Mouse (Mus musculus): Measurements from ENCODE around the gene Ipcef1.

Gene Ipcef1

GRCm38 (mm10) chr10:7052315-7053017, at the start of gene Ipcef1:
TSS of gene Ipcef1 (minus strand) at chr10:7052478.
- DNase-seq, result no peak

GRCm38 (mm10) chr10:7077971-7078370, 25.7 kb upstream of the Ipcef1 start:
- DNase-seq, result peak; percentile 45

GRCm38 (mm10) chr10:7077389-7077808, 25.1 kb upstream of the Ipcef1 start:
- DNase-seq, result peak; percentile 93

DNA sequence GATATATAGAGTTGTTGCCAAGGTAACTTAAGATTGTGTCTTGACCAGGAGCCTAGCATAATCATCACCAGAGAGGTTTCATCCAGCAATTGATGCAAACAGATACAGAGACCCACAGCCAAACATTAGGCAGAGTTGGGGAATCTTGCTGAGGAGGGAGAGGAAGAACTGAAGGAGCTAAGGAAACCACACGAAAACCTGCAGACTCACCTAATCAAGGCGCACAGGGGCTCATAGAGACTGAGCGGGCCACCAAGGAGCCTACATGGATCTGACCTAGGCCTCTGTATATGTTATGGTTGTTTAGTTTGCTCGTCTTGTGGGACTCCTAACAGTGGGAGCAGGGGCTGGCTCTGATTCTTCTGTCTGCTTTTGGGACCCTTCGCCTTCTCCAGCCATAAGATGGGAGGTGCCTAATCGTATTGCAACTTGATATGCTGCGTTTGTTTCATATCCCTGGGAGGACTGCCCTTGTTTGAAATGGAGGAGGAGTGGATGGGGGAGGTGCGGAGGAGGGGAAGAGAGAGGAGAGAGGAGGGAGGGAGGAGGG, 24.5 kb upstream of the Ipcef1 start:
- DNase-seq, result peak; percentile 83

GRCm38 (mm10) chr10:7076201-7076600, 23.9 kb upstream of the Ipcef1 start:
- peak; percentile 90 for DNase-seq

- DNase-seq, result peak; percentile 60
Observed at GRCm38 (mm10) chr10:7075661-7076060, 23.4 kb upstream of the Ipcef1 start.

DNA sequence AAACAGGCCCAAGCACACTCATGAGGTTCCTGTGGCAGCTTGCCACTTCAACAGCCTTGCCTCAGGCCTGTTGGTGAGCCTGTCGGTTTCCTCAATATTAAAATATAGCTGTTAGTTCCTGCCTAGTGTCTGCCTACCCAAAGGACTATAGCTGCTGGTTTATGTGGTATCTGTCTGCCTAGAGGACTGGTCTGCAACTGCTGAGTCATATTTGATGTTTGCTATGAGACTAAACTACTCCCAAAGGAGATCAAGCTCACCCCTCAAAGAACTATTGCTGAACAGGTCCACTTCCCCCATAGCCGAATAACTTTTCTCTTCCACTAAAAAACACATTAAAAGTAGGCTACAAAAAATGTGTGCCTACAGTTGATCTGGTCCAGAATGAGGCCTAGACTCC, 22.0 kb upstream of the Ipcef1 start:
- DNase-seq, result peak; percentile 32

DNA sequence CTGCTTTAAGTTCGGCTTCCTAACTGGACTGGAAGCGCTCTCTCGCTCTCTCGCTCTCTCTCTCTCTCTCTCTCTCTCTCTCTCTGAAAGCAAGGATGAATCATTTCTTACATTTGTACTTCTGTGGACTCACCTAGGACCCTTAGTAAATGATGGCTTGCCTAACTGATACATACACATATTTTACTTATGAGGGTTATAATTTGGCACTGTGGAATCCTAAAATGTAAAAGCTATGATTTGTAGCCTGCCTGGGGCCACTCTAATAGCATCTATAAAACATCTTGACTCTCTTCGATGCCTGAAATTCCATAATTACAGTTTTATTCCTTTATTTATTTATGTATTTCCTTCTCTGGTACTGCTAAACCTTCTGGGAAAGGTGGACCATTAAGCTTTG, 18.6 kb upstream of the Ipcef1 start:
- no peak for DNase-seq

- no peak for DNase-seq
Observed at GRCm38 (mm10) chr10:7070100-7070835, 18.0 kb upstream of the Ipcef1 start.

GRCm38 (mm10) chr10:7069090-7069489, 16.8 kb upstream of the Ipcef1 start:
- no peak for DNase-seq

DNA sequence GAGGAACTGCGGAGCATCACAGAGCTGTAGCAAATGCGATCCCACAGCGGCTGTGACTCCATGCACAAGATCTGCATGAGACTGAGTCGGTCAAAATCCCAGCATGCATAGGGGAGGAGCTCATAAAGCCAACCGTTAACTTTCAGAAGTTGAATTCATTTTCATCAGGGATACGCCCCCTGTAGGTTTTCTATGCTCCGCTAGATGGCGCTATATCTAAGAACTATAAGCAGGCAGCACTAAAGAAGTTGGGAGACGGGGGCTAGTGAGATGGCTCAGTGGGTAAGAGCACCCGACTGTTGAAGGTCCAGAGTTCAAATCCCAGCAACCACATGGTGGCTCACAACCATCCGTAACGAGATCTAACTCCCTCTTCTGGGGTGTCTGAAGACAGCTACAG, 16.3 kb upstream of the Ipcef1 start:
- no peak for DNase-seq

DNA sequence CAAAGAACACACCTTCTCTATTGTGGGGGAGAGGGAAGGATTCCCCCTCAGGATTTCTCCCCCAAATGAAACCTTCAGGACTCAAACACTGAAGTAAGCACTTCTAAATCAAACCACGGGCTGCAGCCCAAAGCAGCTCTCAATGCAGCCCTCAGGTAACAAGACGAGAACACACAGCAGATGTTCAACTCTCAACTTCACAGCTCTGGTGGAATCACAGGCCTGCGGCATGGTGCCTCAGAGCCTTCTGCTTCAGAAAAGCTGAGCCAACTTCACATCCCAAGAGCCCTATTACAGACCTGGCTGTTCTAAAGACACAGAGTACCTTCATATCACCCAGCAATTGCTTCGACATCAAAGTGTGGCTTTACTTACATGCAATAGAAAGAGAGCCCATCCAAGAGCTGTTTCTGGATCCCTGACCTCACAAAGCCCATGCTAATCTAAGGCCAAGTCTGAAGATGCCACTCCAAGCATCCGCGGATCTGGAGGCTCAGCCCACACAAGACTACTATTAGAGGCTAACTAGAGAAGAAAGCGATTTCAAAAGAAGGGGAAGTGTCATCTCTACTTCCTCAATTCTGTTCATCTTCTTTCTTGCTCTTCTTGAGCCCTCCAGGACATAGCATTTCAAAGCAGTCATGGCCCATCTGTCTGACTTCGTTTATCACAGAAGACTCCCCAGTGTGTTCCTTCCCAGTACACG, 11.6 kb upstream of the Ipcef1 start:
- DNase-seq, result no peak

DNA sequence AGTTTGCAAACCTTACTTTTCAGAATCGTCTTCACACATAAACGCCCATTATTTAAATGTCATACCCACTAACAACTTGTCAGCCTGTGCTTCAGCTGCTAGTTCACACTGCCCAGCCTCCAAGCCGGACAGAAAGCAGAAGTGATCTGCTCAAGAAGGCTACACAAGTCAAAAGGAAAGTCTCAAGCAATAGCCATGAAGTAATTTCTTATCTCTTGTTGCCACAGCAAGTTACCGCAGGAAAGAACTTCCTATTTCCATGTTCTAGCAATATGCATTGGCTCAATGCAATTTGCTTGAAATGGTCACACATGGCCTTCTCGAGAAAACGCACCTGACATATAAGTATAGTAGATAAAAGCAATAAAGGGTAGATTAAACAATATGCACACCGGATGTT, 10.7 kb upstream of the Ipcef1 start:
- DNase-seq, result no peak

- no peak for DNase-seq
Observed at GRCm38 (mm10) chr10:7060326-7060725, 8.0 kb upstream of the Ipcef1 start.

DNA sequence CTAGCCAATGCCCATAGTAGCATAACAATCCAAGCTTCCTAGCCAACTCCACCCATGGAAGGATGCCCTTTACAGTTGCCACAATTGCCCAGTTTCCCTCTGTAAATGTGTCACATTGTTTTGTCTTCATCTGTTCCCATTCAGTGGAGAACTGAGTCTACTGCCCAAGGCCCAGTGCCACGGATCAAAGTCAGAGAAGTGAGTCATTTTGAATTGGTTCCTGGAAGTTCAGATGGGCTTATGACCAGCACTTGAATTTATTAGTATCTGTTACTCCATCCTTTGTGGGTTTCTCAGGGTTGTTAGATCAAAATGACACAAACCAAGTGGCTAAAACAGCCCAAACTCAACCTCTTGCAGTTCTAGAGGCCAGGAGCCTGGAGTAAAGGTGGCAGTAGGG, 5.3 kb upstream of the Ipcef1 start:
- DNase-seq, result no peak

- no peak for DNase-seq
Observed at GRCm38 (mm10) chr10:7054560-7055205, 2.4 kb upstream of the Ipcef1 start.

DNA sequence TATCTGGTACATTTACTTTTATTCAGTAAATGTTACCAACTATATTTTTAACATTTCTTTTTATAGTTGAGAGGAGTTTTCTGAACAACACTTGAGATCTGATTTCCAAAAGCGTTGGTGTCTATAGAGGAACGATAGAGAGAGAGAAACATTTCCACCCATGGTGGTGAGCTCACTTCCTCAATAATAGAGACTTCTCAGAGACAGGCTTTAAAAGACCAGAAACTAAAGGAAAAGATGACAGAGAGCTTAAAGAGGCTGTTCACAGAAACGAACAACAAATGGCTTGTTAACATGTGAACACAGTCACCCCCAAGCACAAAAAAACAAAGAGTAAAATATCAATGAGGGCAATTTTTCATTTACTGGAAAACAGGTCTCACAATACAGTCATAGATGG, 2.4 kb downstream of the Ipcef1 start:
- no peak for DNase-seq

DNA sequence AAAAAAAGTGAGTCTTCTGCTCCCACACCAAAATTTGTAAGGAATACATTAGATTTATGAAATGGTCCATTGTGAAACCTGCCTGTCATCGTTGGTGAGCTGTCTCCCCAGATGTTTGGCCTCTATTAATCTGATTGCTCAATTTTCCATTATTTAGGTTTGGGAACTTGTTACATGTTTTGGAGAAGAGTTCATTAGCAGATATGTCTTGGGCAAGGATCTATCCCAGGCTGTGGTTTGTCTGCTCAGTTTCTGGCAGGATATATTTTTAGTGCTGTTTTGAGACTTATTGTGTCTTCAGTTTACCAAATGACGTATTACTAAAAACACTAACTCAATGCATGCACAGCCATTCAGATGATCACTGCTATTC, 4.4 kb downstream of the Ipcef1 start:
- no peak for DNase-seq

GRCm38 (mm10) chr10:7047288-7047918, 4.9 kb downstream of the Ipcef1 start:
- DNase-seq, result no peak

- DNase-seq, result no peak
Observed at GRCm38 (mm10) chr10:7043896-7044295, 8.4 kb downstream of the Ipcef1 start.

DNA sequence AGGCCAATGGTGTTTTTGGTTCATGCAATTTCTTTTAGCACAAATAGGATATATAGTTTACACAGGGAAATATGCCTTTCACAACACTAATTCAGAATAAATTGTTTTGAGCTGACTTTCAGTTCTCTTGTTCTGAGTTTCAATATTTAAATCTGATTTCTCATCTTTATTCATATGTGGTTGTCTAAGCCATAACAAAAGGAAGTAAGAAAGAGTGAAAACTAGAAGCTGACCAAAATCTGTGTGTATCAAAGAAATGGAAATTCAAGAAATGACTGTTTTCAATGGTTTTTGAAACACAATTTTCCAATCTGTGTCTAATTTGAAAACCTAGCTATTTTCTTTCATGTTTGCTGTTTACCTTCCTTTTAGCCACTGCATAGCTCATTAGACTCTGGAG, 11.2 kb downstream of the Ipcef1 start:
- DNase-seq, result no peak

GRCm38 (mm10) chr10:7037194-7037593, 15.1 kb downstream of the Ipcef1 start:
- DNase-seq, result no peak

DNA sequence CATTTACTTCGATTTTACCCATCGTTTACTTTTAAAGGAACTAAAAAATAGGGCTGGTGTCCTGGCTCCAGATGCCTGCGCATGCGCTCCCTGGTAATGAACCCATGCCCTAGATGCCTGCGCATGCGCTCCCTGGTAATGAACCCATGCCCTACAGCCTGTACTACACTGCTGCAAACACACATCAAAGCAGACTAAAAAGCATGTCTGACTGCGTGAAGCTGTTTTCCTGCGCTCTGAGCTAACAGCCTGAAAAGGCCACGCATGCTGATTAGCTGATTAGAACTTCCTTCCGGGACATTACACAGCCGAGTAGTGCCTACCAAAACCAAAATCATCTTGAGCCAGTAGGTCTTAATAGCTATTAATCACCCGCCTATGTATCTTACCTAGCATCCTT, 16.7 kb downstream of the Ipcef1 start:
- DNase-seq, result no peak

All from cerebellum, adult 11-12 months (tissue).